Mouse (Mus musculus): ENCODE measurements at regions not wholly inside any gene's neighbourhood (a gene's known extent, or its start where the extent isn't known, plus 50 kb on each side); places are given as distances from the start of the nearest gene placed in this dataset.

GRCm38 (mm10) chr1:136781561-136782025, 156.9 kb downstream of the Zfp281 start:
- DNase-seq (ENCODE audit: low spot score): no peak

- no peak for DNase-seq (ENCODE audit: low spot score)
Observed at GRCm38 (mm10) chr1:136782261-136782660, 157.6 kb downstream of the Zfp281 start.

- no peak for DNase-seq (ENCODE audit: low spot score)
Observed at GRCm38 (mm10) chr1:136784178-136784577, 159.5 kb downstream of the Zfp281 start.

GRCm38 (mm10) chr1:136788979-136789513, 164.3 kb downstream of the Zfp281 start:
- no peak for DNase-seq (ENCODE audit: low spot score)

- DNase-seq (ENCODE audit: low spot score): no peak
Observed at GRCm38 (mm10) chr1:136791641-136792040, 166.9 kb downstream of the Zfp281 start.

Data from urinary bladder, postnatal 25 days (tissue).